Mouse (Mus musculus): Measurements from ENCODE around the gene Casr. TPM values are rescaled to one million over a fixed set of nuclear protein-coding genes. Genes with fewer than 3 reads are reported as not detected.

Gene Casr
- total RNA-seq, 1 experiment from 2014 or later = not detected

DNA sequence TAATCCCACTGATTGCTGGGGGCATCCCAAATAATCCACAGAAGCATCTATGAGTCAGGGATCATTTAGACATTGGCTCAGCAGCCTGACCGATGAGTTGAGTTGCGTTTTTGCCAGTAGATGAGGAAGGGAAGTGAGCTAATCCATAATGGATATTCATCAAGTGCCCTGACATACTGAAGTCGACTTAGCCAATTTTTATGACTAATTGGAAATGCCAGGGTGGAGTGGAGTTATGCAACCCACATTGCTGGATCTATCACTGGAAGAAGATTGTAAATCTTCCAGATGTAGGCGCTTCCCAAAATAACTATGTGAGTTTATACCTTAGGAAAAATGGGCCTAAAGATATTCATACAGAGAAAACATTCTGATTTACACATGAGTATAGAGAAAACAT, 97.9 kb downstream of the Casr start:
- no peak for ATAC-seq (ENCODE audit: extremely low read depth, insufficient number of reproducible peaks, low FRiP score, poor library complexity, severe bottlenecking)

- ATAC-seq (ENCODE audit: extremely low read depth, insufficient number of reproducible peaks, low FRiP score, poor library complexity, severe bottlenecking) = no peak
These were observed 101.5 kb downstream of the Casr start for GRCm38 (mm10) chr16:36460426-36460825.

DNA sequence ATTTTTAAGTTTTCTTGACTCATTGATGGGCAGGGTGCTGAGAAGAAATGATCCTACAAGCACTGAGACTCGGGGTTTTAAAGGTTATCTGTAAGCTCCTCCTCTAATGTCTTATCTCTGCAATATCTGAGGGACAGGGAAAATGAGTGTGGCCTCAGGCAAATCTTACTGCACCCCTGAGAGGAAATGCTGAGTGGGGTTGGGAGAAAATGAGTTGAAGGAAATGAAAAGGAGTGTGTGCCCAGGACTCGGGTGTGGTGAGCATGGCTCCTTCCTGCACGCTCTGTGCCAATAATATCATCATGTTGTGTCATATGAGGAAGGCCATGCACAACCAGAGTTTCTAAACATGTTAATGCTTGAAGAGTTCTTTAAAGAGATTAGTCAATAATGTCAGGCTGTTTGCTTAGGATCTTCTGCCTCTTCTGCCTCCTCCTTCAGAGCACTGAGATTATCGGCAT, 106.6 kb downstream of the Casr start, which contains the start of gene Stfa3:
Gene Stfa3 (minus strand): TSS at position 51 of the 461 bp plus-strand sequence.
- ATAC-seq (ENCODE audit: extremely low read depth, insufficient number of reproducible peaks, low FRiP score, poor library complexity, severe bottlenecking) = no peak

Other genes with a start within 250 kb of the Casr start
- gene BC117090, start 227.8 kb downstream of the Casr start, total RNA-seq (2017) = not detected in 2 replicates
- 10.0 and 11.0 TPM in 2 replicates for gene BC100530, start 194.4 kb downstream of the Casr start, total RNA-seq (2017)
- 1.2 TPM in 1 of 2 replicates, not detected in the other for gene Stfa2, start 153.7 kb downstream of the Casr start, total RNA-seq (2017)
- 2.5 and 4.3 TPM in 2 replicates for gene Stfa3, start 106.7 kb downstream of the Casr start, total RNA-seq (2017)
- 50.7 and 56.0 TPM in 2 replicates for gene Cd86, start 103.9 kb upstream of the Casr start, total RNA-seq (2017)
- 3.8 and 4.4 TPM in 2 replicates for gene Ildr1, start 131.8 kb upstream of the Casr start, total RNA-seq (2017)
- gene Slc15a2, start 222.8 kb upstream of the Casr start, total RNA-seq (2017) = 63.0 and 75.4 TPM in 2 replicates

Data from neutrophil, adult 5-6 weeks (primary cell).